Mouse (Mus musculus) thymus, postnatal 14 days (tissue): ENCODE data around the gene 9230112D13Rik.

Experiments
- DNase-seq: peaks from one replicate; pipeline ENCODE4 v3.0.0; 2021

The 9230112D13Rik gene

DNA sequence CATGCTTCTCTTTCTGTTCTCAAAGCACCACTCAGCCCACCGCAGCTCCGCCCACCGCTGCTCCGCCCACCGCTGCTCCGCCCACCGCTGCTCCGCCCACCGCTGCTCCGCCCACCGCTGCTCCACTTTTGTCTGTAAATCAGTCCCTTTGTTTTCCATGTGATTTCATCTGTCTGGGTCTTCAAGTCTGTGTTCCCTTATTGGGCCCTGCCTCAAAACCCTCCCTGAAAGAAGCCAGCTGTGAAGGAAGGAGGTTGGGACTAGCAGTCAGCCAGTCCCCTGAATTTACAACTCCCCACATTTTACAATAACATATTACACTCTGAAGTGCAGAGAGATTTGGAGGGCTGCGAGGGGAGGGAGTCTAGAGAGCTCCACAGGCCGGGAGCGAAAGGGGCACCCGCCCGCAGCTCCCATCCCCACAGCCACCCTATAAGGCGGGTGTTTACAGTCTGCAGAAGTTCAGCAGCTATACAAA lies 18.1 kb upstream of the 9230112D13Rik start:
- DNase-seq: peak; percentile 17

GRCm38 (mm10) chr14:34535883-34536282 lies 13.3 kb upstream of the 9230112D13Rik start:
- DNase-seq: no peak

- DNase-seq: no peak
Observed at GRCm38 (mm10) chr14:34533537-34533936, 10.9 kb upstream of the 9230112D13Rik start.

GRCm38 (mm10) chr14:34532536-34532935 lies 9.9 kb upstream of the 9230112D13Rik start:
- no peak for DNase-seq

DNA sequence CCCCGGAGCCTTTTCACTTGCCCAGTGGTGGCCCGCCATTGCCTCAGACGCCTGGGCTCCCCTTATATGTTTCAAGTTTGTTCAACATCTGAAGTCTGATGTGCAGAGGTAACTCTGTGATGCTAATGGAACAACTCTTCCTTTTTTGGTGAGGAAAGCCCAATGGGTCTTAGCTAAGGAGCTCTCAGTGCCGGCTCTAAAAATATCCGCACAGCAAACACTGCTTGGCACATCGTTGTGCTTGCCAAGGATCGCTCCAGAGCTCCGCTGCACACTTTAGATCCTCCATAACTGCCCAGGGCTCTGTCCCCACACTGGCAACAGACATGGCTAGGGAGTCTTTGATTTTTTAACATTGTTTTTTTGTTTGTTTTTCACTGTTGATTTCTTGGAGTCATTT lies 6.2 kb upstream of the 9230112D13Rik start:
- DNase-seq: no peak

GRCm38 (mm10) chr14:34517959-34518544 lies 4.5 kb downstream of the 9230112D13Rik start:
- DNase-seq: no peak

DNA sequence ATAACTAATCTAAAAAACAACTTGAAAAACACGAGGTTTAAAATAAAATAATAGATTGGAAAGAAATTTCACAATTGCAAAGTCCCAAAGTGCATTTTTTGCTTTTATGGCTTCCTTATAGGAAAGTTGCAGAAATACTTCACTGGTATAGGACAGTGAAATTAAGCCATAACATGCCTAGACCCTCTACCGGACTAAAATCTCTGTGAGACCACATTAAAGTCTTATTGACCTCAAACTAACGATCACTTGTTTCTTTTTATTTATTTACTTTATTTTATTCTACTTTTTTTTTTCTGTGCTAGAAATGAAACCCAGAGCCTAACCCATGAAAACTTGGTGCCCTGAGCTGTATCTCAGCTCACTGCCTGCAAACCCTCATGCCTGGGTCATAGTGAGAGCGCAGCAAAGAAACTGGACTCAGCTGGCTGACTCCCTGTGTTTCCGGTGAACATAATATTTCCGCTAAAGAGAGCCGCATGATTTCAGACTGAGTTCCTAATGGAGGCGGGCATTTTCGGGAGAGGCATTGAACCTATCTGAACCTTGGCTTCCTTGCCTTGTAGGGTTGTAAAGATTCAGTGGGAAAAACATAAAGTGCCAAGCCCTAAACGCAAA lies 5.5 kb downstream of the 9230112D13Rik start:
- DNase-seq: no peak

DNA sequence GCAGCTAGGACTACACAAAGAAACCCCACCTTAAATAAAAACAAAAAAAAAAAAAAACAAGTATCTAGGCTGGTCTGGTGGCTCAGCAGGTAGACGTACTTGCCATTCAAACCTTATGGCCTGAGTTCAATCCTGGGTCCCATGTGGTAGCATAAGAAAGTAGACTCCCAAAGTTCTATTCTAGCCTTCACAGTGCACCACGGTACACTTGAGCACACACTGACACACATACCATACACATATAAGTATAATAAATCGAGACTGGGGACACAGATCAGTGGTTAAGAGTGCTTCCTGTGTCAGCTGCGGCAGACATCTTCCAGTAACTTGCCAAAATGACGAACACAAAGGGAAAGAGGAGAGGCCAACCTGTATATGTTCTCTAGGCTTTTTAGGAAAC lies 6.7 kb downstream of the 9230112D13Rik start:
- DNase-seq: no peak

DNA sequence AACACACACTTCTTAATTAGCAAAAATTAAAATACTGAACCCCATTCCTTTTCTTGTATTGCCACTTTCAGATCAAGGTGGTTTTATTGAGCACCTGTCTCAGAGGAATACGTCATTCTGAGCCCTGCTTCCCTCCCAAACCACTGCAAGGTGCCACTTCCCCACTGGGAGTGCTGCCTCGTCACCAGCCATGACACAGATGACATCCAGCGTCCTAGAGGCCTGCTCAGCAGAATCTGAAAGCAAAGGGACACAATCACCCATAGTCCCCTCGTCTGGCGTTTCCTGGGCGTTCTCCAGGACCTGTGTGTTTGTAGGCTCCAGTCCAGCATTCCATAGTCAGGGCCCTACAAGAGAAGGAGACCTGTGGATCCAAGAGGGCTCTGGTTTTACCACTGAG lies 8.5 kb downstream of the 9230112D13Rik start:
- DNase-seq: no peak

DNA sequence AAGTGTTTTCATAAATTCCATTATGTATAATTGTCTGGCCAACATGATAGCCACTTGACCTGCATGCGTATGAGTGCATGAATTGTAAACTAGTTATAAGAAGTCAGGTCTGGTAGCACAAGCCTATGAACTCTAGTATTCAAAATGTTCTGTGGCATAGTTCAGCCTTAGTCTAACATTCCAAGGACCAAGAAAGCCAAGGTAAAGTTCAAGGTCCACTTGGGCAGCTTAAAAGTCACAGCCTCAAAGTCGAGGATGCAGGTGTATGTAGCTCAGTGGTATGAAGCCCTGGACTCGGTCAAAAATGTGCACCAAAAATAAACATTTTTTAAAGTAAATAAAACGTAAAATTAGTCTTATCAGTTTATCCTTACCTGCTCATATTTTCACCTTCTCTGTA lies 10.0 kb downstream of the 9230112D13Rik start:
- DNase-seq: no peak

- DNase-seq: no peak
Observed at GRCm38 (mm10) chr14:34511901-34512300, 10.7 kb downstream of the 9230112D13Rik start.

DNA sequence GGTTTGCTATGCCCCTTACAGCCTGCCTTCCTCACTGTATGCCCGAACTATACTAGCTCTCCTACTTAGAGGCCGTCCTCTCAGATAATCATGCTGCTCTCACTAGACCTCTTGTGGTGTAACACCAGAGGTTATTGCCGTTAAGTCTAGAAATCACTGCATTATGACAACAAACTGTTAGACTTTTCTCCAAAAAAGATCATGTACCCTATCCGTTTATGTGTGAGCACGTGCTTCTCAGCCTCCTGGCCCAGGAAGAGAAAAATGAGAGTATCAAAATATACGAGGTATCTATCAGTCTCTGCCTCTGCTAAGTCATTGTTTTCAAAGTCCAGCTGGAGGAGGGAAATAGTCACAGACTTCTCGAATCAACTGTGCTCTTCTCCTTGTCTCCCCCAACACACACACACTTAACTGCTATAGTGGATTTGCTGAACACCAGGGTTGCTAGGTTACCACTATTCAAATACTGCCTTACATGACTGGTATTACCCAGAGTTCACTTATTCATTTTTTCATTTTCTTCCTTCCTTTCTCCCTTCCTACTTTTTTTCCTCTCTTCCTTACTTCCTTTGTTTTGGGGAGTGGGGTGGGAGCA lies 13.7 kb downstream of the 9230112D13Rik start:
- no peak for DNase-seq

DNA sequence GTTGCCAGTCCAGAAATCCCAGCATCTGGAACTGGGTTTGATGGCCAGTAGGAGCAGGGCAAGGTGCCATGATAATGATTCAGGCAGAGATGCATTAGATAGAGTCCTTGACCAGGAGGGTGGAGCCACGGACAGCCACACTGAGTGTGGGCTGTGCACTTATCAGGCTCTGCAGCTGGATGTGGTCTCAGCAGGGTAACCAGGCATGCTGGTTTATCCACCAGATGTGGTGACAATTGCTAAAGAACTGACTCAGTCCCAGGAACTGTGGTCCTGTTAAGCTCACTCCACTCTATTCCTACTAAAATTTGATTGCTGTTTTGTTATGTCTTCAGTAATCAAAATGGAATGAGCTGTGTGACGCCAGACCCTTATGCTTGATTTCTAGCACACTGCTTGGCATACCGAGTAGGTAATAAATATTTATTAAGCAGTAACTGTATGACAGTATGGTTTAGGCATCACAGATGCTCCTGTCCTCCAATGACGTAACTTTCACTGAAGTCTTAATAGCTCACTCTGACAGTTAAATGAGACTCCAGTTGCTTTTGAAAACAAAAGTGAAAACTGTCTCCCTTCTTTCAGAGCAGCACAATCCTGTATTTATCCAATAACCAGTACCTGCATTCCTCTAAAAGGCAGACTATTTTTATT lies 14.3 kb downstream of the 9230112D13Rik start:
- DNase-seq: no peak

DNA sequence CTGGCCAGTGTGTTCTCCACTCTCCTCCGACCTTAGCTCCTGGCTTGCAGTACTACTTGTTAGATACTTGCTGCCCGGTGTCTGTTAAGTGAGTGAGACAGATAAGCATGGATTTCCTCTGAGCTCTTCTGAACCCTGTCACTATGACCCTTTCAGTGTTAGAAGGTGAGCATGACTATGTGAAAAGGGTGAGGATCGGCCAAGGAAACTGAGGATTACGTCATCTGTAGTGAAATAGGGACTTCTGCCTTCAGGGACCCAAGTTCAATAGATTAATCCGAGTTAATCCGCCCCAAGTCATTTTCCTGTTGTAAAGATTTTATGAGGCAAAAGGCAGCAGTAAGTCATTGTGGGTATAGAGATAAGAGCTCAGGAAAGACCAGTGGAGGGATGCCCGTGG lies 17.3 kb downstream of the 9230112D13Rik start:
- no peak for DNase-seq

GRCm38 (mm10) chr14:34504377-34504776 lies 18.2 kb downstream of the 9230112D13Rik start:
- no peak for DNase-seq

DNA sequence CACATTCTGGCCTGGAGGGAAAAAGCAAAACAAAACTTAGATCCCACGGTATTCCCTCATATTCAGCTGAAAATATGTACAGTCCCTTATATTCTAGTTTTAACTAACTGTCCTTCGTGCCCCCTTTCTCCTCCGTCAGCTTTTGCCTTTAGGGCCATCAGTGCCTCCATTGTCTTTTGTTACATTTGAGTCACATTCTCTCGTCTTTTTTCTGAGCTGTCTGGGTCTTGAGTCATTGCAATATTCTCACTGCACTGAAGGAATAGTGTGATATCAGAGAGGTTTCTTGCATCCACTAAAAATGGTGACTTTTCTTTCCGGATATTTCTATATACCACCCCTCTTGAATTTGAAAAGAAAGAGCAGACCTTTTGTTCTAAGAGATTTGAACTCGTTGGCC lies 18.8 kb downstream of the 9230112D13Rik start:
- DNase-seq: no peak

- no peak for DNase-seq
Observed at GRCm38 (mm10) chr14:34503325-34503647, 19.3 kb downstream of the 9230112D13Rik start, which contains the start of gene Bmpr1a. Bmpr1a (minus strand) TSS chr14:34503341.

- DNase-seq: peak; percentile 85
Observed at GRCm38 (mm10) chr14:34502475-34503324, 19.9 kb downstream of the 9230112D13Rik start.

- peak; percentile 40 for DNase-seq
Observed at GRCm38 (mm10) chr14:34501804-34502474, 20.7 kb downstream of the 9230112D13Rik start.

GRCm38 (mm10) chr14:34501447-34501803 lies 21.2 kb downstream of the 9230112D13Rik start:
- DNase-seq: peak; percentile 6

DNA sequence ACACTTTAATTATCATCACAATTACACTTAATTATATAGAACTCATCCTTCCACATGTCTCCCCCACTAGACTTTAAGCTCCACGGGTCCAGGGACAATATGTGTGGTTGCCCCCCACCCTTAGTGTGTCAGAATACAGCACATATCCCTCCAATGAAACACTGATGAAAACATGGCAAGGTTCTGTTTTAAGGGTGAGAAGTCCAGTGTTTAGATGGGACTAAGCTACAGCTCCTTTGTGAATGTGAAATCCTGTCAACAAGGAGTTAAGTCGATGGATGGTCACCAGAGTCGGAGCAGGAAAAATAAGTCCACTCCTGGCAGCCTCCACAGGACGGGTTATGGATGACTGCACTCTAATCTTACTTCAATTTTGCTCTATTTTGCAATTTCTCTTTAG lies 22.3 kb downstream of the 9230112D13Rik start:
- no peak for DNase-seq

DNA sequence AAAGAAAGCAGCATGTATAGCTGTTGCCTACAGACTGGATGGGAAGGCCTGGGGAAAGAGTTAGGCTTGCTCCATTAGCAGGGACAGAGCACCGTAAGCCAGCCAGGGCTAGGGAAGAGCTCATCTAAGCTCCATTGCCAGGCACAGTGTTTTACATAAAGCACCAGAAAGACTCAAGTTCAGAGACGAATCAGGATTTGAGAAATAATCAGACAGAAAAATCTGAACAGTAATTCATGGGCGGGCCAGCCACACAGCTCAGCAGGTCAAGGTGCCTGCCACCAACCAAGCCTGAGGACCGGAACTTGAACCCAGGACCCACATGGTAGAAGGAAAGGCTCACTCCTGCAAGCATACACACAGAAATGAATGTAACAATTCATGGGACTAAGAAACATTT lies 22.9 kb downstream of the 9230112D13Rik start:
- DNase-seq: no peak
